Mouse (Mus musculus) midbrain, embryonic 16.5 days (tissue): ENCODE measurements around the gene Gpc3. TPM values are rescaled to one million over a fixed set of nuclear protein-coding genes. Genes with fewer than 3 reads are reported as not detected.

ENCODE experiments used
- ATAC-seq: fragments of 200-750 bp; cut with Nextera tagmentation; 2 replicates; pipeline ENCODE4 v1.8.0; 2017; ENCODE audit warnings: moderate TSS enrichment
- H3K27ac ChIP-seq: fragments of 300-500 bp; sonication (generic); 2 replicates; pipeline ENCODE4 v1.5.1; 2014; ENCODE audit warnings: mild to moderate bottlenecking, low read length, mixed read lengths
- H3K27me3 ChIP-seq: fragments of 300-500 bp; sonication (generic); 2 replicates; pipeline ENCODE4 v1.6.1; 2014; ENCODE audit warnings: low read depth, low read length, mixed read lengths; ENCODE audit not compliant: control insufficient read depth, insufficient read depth
- H3K36me3 ChIP-seq: fragments of 300-500 bp; sonication (generic); 2 replicates; pipeline ENCODE4 v1.6.1; 2014; ENCODE audit warnings: mild to moderate bottlenecking, low read length, moderate library complexity, mixed read lengths; ENCODE audit not compliant: control insufficient read depth, insufficient read depth
- H3K4me1 ChIP-seq: fragments of 300-500 bp; sonication (generic); 2 replicates; pipeline ENCODE4 v1.6.1; 2014; ENCODE audit warnings: mild to moderate bottlenecking, low read length, mixed read lengths; ENCODE audit not compliant: control insufficient read depth, insufficient read depth
- H3K4me2 ChIP-seq: fragments of 300-500 bp; sonication (generic); 2 replicates; pipeline ENCODE4 v1.6.1; 2014; ENCODE audit warnings: mild to moderate bottlenecking, low read length, mixed read lengths
- H3K4me3 ChIP-seq: fragments of 300-500 bp; sonication (generic); 2 replicates; pipeline ENCODE4 v1.5.1; 2014; ENCODE audit warnings: low read depth, mild to moderate bottlenecking, low read length, moderate library complexity, mixed read lengths
- H3K9ac ChIP-seq: fragments of 300-500 bp; sonication (generic); 2 replicates; pipeline ENCODE4 v1.6.1; 2014; ENCODE audit warnings: low read depth, low read length, mixed read lengths
- H3K9me3 ChIP-seq: fragments of 300-500 bp; sonication (generic); replicated peaks from 2 replicates; pipeline ENCODE4 v1.6.1; 2014; ENCODE audit warnings: mild to moderate bottlenecking, low read length, mixed read lengths; ENCODE audit not compliant: control insufficient read depth, poor library complexity, severe bottlenecking
- WGBS: fragments of 180-500 bp; shearing (Covaris S2); extraction: QIAGEN DNeasy Blood & Tissue Kit; methylation state at CpG from one replicate; pipeline ENCODE4 v1.1.7; 2014; 5-methylcytosine and 5-hydroxymethylcytosine counted together
- polyA plus RNA-seq: library from polyadenylated mRNA; unstranded; fragments of >200 nt; fragmentation: Nextera tagmentation; extraction: Ambion mirVana; gene quantifications from 2 replicates; pipeline ENCODE4 v1.2.1, GENCODE M21; 2015

Gene Gpc3
- polyA plus RNA-seq, 1 experiment from 2014 or later: 49.2 TPM

DNA sequence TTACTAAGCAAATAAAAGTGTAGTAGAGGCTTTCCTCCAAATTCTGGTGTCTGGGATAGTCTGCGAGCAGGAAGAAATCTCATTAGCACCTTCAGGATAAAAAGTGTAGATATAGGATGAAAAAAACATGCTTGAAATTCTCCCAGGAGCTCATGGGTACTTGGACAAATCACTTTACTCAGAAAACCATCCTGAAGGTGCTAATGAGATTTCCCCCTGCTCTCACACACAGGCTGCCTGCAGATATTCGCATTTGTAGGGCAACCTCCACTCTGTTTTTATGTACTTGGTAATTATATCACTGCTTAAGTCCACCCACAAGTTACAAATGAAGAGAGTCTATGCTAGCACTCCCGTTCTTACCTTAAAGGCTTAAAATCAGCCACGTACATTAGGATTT lies 308.5 kb downstream of the Gpc3 start:
- no peaks in the 10 kb centered on the region for H3K9me3 ChIP-seq
- H3K4me3 ChIP-seq: no peak overlapping the region
- H3K36me3 ChIP-seq: no peaks in the 10 kb centered on the region
- 83% methylated on average over 4 of the region's 4 CpGs for WGBS
- H3K4me1 ChIP-seq: no peaks in the 10 kb centered on the region
- no peak for ATAC-seq
- no peak overlapping the region for H3K9ac ChIP-seq
- no peak overlapping the region for H3K27ac ChIP-seq
- H3K4me2 ChIP-seq: no peak overlapping the region
- no peaks in the 10 kb centered on the region for H3K27me3 ChIP-seq

DNA sequence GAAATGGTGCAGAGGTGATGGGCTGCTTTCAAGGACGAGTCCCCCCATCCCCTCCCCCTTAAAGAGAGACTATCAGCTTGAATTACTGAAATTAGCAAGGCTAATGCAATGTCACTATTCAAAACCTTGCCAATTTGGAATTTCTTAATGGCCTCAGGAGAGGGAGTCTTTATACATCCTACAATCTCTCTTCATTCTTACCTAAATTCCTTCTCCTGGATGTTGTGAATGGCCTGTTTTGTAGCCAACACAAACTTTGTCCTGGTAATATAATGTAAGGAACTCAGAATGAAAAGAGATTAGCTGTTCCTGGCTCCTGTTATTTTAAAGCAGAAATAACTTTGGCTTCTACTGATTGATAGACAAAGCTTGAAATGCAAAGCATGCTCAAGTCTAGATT lies 325.0 kb downstream of the Gpc3 start:
- Histone ChIP-seq H3K4me2 (no peak overlapping the region), H3K36me3 (no peaks in the 10 kb centered on the region), H3K27ac (no peak overlapping the region), H3K27me3 (no peaks in the 10 kb centered on the region), H3K4me3 (no peak overlapping the region), H3K9me3 (no peaks in the 10 kb centered on the region), H3K4me1 (no peaks in the 10 kb centered on the region), H3K9ac (no peak overlapping the region)
- ATAC-seq: no peak
- 25% methylated on average over 1 of the region's 1 CpGs for WGBS

DNA sequence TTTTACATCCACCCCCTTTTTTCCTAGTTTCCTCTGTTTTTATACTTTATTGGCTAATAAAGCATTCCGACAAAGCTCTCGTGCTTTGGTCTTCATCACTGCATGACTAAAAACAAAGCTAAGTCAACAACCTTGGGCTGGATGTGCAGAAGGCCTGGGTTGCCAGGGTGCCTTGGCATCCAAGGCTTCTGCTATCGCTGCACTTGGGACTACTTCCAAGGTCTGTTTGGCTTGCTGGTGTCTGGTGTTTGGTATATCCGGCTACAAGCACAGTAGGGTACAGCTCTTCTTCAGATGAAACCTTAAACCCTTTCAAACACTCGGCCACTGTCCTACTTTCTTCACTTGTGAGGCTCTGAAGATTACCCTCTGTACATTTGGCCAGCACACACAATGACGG lies 325.8 kb downstream of the Gpc3 start:
- 71% methylated on average over 6 of the region's 6 CpGs for WGBS
- Histone ChIP-seq H3K9me3 (no peaks in the 10 kb centered on the region), H3K27ac (no peak overlapping the region)

DNA sequence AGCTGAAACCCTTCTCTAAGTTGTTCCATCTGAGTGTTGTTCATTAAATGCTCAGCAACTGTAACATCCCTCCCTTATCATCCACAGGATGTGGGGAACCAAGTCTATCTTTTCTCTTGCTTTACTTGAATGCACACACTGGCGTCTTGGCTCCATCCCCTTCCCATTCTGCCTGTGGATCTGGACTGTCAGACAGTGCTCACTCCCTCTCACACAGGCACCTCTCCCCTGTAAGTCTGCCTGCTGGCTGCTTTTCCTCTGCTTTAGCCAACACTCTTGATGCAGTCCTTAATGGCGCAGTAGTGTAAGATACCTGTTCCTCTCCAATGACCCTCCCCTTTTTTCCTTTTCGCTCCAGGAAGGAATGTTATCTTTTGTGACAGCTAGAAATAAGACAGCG lies 331.7 kb downstream of the Gpc3 start:
- H3K9me3 ChIP-seq: no peaks in the 10 kb centered on the region
- no peak overlapping the region for H3K4me3 ChIP-seq
- no peaks in the 10 kb centered on the region for H3K4me1 ChIP-seq
- WGBS: 80% methylated on average over 4 of the region's 4 CpGs
- no peak overlapping the region for H3K9ac ChIP-seq
- H3K27ac ChIP-seq: no peak overlapping the region
- H3K36me3 ChIP-seq: no peaks in the 10 kb centered on the region
- H3K27me3 ChIP-seq: peaks cover 3% of the 10 kb centered on the region; the same call in 1 of the 2 replicates
- ATAC-seq: no peak
- no peak overlapping the region for H3K4me2 ChIP-seq

More for the DNA sequence above, 325.8 kb downstream of the Gpc3 start:
- Histone ChIP-seq H3K4me1 (no peaks in the 10 kb centered on the region), H3K4me3 (no peak overlapping the region), H3K4me2 (no peak overlapping the region), H3K27me3 (no peaks in the 10 kb centered on the region), H3K36me3 (no peaks in the 10 kb centered on the region), H3K9ac (no peak overlapping the region)
- ATAC-seq: no peak

DNA sequence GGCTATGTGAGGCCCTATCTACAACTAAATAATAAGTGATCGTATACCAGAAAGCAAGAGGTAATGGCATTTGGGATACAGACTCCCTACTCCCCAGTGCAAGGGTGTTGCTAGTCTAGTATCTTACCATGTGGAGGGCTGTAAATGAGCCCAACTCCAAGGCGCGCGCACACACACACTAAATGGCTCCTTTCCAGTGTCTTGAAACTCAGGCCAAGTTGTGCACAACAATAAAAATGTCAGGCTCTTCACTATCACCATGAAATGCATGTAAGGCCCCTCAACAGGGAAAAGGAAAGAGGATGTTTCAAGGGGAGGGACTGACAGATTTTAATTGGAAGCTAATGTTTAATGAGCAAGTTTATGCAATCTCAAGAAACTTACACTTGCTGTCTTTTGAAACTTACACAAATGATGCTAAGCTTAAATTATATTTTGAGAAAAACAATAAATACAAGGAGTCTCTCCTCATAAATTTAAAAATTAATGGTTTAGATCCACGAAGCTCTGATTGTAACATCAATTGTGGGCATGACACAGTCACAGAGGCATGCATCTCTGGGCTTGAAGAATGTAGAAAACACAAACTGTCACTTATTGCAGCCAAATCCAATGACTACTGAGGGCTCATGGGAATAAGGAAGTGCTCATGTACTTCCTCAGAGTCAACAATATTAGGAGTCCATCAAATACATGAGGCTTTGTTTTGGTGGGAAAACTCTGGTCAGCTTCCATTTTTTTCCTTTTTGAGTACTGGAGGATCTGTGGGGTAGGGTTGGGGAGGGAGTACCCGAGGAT lies 332.4 kb downstream of the Gpc3 start:
- no peaks in the 10 kb centered on the region for H3K36me3 ChIP-seq

DNA sequence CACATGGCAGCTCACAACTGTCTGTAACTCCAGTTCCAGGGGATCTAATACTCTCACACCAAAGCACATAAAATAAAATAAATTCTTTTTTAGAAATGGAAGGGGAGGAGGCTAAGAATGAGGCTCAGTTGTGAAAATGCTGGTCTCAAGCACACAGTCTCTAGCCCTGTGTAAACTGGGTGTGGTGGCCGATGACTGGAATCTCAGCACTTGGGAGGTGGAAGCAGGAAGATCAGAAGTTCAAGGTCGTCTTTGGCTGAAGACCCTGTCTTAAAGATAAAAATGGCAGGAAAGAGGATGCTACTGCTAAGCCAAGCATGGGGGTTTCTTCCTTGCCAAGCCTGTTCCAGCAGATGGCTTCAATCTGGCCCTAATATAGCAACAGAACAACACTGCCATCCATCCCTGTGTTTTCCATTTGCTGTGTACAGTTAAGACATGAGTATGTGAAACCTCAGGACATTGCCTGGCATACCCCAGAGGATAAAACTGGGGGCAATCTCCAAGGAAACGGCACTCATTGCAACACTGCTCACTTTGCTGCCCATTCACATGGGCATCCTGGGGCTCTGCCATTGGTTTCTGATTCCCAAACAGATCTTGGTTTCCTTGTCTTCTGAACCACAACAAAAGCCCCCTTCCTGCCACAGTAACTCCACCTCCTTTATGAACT lies 334.9 kb downstream of the Gpc3 start:
- Histone ChIP-seq H3K9me3 (no peaks in the 10 kb centered on the region), H3K4me3 (no peak overlapping the region)

More for the DNA sequence above, 332.4 kb downstream of the Gpc3 start:
- Histone ChIP-seq H3K4me2 (no peak overlapping the region), H3K9me3 (no peaks in the 10 kb centered on the region), H3K27ac (no peak overlapping the region), H3K9ac (no peak overlapping the region), H3K4me1 (no peaks in the 10 kb centered on the region), H3K4me3 (no peak overlapping the region), H3K27me3 (peaks cover 3% of the 10 kb centered on the region; the same call in 1 of the 2 replicates)
- no peak for ATAC-seq
- 90% methylated on average over 6 of the region's 6 CpGs for WGBS

DNA sequence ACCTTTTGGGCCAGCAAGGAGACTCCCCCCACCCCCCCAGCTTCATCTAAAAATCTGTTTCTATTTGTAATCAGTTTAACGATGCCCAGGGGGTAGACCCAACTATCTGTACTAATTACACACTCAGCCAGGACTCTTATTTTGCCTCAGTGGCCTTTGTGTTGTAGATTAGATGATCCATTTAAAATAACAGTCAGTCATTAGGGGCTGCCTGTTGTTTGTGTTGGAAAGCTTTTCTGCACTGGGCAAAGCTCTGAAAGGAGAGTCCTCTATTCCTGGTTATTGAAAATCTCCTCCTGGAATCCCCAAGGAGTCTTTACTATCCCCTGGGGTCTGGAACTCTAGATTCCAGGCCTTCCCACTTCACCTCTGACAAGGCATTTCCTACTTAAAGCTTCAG lies 336.2 kb downstream of the Gpc3 start:
- H3K27me3 ChIP-seq: peaks cover 3% of the 10 kb centered on the region; the same call in 1 of the 2 replicates
- no peak overlapping the region for H3K27ac ChIP-seq
- H3K36me3 ChIP-seq: no peaks in the 10 kb centered on the region
- ATAC-seq: no peak
- H3K9ac ChIP-seq: no peak overlapping the region
- H3K4me2 ChIP-seq: no peak overlapping the region
- WGBS: 17% methylated on average over 1 of the region's 1 CpGs
- H3K9me3 ChIP-seq: no peaks in the 10 kb centered on the region
- H3K4me1 ChIP-seq: no peaks in the 10 kb centered on the region
- no peak overlapping the region for H3K4me3 ChIP-seq

More for the DNA sequence above, 334.9 kb downstream of the Gpc3 start:
- Histone ChIP-seq H3K27me3 (peaks cover 3% of the 10 kb centered on the region; the same call in 1 of the 2 replicates), H3K4me2 (no peak overlapping the region), H3K36me3 (no peaks in the 10 kb centered on the region), H3K27ac (no peak overlapping the region), H3K9ac (no peak overlapping the region), H3K4me1 (no peaks in the 10 kb centered on the region)
- 80% methylated on average over 3 of the region's 3 CpGs for WGBS
- no peak for ATAC-seq

DNA sequence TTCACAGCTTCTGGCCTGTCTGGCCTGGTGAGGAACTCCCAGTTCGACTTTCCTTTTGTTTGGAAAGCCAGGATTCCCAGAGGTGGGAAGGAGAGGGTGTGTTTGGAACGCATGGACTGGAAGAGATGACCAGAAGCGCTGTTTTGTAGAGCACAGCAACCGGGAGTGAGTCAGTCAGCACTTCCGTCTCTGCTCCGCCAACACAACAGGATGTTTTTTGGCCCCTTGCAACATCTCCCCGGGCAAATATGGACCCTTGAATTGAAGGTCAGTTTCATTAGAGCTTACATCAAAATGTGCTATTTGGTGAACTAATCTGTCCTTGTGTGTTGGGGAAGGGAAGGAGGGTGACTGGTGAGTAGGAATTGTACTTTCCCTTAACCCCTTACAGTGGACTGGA lies 340.7 kb downstream of the Gpc3 start:
- Histone ChIP-seq H3K4me1 (no peaks in the 10 kb centered on the region), H3K4me2 (no peak overlapping the region), H3K27ac (no peak overlapping the region), H3K9ac (no peak overlapping the region), H3K4me3 (no peak overlapping the region), H3K36me3 (no peaks in the 10 kb centered on the region), H3K27me3 (no peaks in the 10 kb centered on the region), H3K9me3 (no peaks in the 10 kb centered on the region)
- ATAC-seq: no peak
- WGBS: 80% methylated on average over 7 of the region's 7 CpGs

DNA sequence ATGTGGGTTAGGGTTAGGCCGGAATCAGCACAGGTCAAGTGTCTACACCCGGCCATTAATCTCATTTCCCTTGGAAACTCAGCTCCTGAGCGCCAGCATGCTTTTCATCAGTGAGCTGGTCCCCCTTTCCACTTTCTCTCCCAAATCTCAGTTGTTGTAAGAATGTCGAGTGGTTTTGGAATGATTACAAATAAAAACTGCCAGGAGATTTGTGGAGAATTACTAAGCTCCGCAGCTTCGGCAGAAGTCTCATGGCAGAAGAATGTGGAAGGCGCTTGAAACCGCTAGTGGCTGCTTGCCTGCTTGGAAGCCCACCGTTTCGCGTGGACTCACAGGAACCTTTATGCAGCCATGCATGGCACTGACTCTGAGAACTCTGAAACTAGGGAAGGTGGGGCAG lies 351.8 kb downstream of the Gpc3 start:
- Histone ChIP-seq H3K27ac (no peak overlapping the region), H3K9ac (no peak overlapping the region), H3K4me1 (no peaks in the 10 kb centered on the region), H3K27me3 (no peaks in the 10 kb centered on the region), H3K4me3 (no peak overlapping the region), H3K4me2 (no peak overlapping the region), H3K36me3 (no peaks in the 10 kb centered on the region), H3K9me3 (no peaks in the 10 kb centered on the region)
- no peak for ATAC-seq
- WGBS: 85% methylated on average over 11 of the region's 11 CpGs
